Mouse (Mus musculus) v-Abl transformed pro-B cells (cell line): ENCODE measurements at regions not wholly inside any gene's neighbourhood (a gene's known extent, or its start where the extent isn't known, plus 50 kb on each side); places are given as distances from the start of the nearest gene placed in this dataset.
"Not testable (repeated sequence)": the region's sequence is repeated elsewhere in the genome, so short reads cannot be mapped to it uniquely, and the experiment has no call there.

Experiments
- in situ Hi-C, 2 experiments: fragments of 400-800 bp; cut with MboI; formaldehyde crosslinking; loops; one replicate each; pipeline ENCODE4 v1.15.1; 2025; ENCODE audit not compliant: unreplicated experiment in 2 of 2

DNA sequence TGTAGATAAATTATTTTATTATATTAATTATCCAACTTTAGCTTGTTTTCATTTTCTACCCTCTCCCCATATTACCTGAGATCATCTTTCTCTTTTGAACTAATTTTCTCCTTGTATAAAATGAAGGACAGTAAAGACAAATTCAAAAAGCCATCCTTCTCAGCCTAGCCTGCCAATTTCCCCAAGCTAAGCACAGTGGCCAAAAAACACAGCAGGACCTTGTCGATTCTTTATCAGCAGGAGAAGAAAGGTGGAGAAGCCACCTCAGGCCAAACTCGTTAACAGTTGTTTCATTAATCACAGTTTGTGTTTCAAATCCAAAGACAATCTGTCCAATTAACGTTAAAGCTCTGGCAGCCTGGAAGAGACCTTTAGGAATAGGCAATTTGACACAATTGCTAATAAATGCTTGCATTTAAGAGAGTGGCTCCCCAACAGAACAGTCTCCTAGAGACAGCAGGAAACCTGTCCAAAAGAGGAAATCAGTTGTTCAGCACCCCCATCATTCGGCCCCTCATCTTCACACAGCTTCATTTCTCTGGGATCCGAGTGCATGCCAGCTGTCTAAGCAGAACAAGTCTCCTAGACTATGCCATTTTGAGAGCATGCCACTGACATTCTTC is 135.7 kb upstream of the Tlr4 start:
- in situ Hi-C loops, result no loop called here

- in situ Hi-C loops, result no loop called here
Measured at GRCm38 (mm10) chr4:66693982-66694578, 133.3 kb upstream of the Tlr4 start.

DNA sequence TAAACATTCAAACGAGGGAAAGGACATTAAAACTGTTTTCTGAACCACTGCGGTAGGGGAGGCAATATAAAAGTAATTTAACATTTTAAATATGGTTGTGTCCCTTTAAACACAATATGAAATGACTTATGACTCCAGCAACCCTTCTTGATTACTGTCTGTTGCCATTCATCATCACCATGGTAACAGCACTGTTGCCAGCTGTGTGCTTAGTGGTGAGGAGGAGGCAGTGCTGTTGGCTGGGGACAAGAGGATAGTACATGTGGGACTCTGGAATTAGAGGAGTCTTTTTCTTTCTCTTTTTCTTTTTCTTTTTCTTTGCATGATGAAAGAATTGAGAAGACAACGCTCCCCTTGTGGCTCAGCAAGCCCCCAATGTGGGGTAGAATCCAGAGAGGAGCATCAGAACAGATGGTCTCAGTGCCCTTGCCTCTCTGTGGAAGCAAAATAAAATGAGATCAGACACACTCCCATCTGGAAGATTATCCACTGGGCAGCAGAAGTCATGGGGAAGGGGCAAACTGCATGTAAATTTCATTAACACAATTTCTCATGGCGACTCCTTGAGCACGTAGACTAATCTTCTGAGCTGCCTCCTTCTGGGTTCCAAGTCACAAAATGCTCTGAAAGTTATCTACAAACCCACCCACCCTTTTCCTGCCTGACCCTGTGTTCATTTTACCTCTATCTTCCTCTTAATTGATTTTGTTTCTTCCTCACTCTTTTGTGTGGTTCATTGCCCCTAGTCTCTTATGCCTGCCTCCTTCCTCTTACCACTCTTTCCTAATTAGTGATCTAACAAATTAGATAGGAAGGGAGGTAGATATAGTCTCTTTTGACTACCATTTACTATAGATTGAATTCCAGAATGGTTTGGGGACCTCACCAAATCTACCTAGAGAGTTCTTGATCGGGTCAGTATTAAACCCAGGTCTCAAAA is 111.3 kb upstream of the Tlr4 start:
- in situ Hi-C loops, result no loop called here

DNA sequence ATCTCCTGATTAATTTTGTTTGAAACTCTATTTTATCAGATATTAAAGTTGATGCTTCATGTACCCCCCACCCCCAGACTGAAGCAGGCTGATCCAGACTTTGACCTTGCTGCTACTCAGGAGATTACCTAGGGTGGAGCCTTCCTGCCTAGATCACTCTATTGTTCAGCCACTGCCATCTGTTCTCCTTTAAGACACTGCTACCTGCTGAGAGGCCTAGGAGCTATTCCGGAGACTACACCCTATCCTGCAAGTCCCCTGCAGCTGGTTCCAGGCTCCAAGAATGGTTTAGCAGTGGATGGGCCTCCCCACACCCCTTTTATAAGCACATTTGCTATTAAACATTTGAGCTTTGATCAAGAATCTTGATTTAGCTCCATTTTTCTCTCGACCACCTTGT is 90.0 kb upstream of the Tlr4 start:
- in situ Hi-C loops, result no loop called here

- in situ Hi-C loops, result not testable (repeated sequence)
Measured at GRCm38 (mm10) chr4:66743421-66743820, 84.0 kb upstream of the Tlr4 start.

GRCm38 (mm10) chr4:66768762-66769161 is 58.6 kb upstream of the Tlr4 start:
- in situ Hi-C loops, result loop anchor here in 1 of 2 experiments (5.0 kb wide), 1 partner anchor 1049 kb away; no protein-coding TSS in a partner anchor
